Mouse (Mus musculus): ENCODE results near the gene Prelid3b. TPM values are rescaled to one million over a fixed set of nuclear protein-coding genes. Genes with fewer than 3 reads are reported as not detected.

The Prelid3b gene
- total RNA-seq, 2 experiments from 2014 or later, result 58.9 to 62.8 TPM

GRCm38 (mm10) chr2:174463789-174464523 lies 8.9 kb downstream of the Prelid3b start, which contains the start of gene Atp5e:
Gene Atp5e, minus strand, starts transcription at chr2:174464105.
- DNase-seq (ENCODE audit: low spot score in 2 of 2), result peak; percentile 90 to 94

GRCm38 (mm10) chr2:174463370-174463769 lies 9.5 kb downstream of the Prelid3b start:
- DNase-seq (ENCODE audit: low spot score in 2 of 2), result no peak

DNA sequence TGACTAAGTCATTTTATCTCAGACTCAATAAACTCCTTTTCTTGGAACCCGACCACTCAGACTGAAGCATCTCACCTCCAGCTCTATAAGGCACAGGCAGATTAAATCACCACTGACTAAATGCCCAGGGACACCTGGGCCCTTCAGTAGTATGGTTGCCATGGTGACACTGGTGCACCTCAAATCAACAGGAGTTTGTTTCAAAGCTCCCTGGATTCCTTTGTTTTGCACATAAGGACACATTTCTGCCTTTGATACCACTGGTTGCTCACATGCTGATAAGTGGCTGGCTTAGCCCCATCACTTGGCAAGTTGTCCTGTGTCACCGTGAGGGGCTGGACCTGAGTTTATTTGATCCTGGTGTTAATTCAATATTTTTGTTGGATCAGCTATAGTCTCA lies 13.5 kb downstream of the Prelid3b start:
- no peak for DNase-seq (ENCODE audit: low spot score in 2 of 2)

DNA sequence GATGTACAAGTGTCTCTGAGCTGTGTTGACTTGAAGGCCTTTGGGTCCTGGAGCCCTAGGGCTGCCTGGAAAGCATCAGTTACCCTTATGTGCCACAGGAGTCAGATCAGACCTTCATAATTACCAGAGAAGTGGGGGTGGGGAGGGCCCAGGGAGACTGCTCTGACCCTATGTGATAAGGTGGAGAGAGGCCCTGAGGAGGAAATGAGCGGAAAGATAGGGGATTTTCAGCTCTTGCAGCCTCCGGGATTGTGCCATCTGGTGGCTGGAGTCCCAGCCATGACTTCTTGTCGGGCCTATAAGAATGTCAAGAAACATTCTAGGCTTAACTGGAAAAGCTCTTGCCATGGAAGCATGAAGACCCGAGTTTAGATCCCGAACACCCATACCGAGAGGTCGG lies 19.2 kb downstream of the Prelid3b start:
- no peak for DNase-seq (ENCODE audit: low spot score in 2 of 2)

DNA sequence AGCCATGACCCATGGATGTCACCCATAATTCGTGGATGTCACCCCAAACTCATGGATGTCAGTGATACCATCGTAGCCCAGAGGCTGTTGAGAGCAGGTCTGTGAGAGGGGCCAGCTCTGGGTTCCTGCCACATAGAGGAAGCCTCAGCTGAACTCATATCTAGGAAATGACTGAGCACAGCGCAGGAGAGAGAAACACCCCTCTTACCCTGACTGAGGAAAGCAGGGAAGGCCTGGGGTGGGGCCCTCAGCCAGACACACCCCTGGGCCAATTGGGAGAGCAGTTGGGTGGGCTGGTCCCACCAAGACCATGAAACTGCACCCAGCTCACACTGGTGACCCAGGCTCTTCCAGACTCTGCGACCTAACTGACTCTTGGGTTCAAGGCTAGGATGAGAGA lies 22.5 kb downstream of the Prelid3b start, which contains the start of gene Tubb1:
Tubb1 (plus strand) TSS at position 343 of the 400 bp plus-strand sequence.
- no peak for DNase-seq (ENCODE audit: low spot score in 2 of 2)

GRCm38 (mm10) chr2:174448405-174448804 lies 24.5 kb downstream of the Prelid3b start:
- DNase-seq (ENCODE audit: low spot score in 2 of 2), result no peak

GRCm38 (mm10) chr2:174446905-174447304 lies 26.0 kb downstream of the Prelid3b start:
- no peak for DNase-seq (ENCODE audit: low spot score in 2 of 2)

DNA sequence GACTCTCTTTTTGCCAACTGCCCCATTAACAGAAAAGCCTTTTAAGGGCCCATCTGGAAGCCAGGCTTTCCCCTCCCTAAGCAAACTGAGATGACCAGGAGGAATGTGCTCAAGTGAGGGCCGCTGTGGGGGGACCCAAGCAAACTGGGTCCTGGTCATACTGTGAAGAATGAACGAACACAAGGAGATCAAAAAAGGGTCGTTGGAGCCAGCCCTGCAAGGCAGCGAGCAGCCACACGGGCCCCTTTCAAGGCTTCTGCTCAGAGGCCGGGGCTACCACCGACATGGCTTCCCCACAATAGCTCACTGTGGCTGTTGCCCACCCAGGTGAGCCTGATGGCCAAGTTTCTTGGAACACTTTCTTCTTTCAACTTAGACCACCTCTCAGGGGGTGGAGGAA lies 26.4 kb downstream of the Prelid3b start:
- no peak for DNase-seq (ENCODE audit: low spot score in 2 of 2)

- no peak for DNase-seq (ENCODE audit: low spot score in 2 of 2)
Observed at GRCm38 (mm10) chr2:174445018-174445417, 27.9 kb downstream of the Prelid3b start.

- DNase-seq (ENCODE audit: low spot score in 2 of 2), result no peak
Observed at GRCm38 (mm10) chr2:174444359-174444758, 28.5 kb downstream of the Prelid3b start.

DNA sequence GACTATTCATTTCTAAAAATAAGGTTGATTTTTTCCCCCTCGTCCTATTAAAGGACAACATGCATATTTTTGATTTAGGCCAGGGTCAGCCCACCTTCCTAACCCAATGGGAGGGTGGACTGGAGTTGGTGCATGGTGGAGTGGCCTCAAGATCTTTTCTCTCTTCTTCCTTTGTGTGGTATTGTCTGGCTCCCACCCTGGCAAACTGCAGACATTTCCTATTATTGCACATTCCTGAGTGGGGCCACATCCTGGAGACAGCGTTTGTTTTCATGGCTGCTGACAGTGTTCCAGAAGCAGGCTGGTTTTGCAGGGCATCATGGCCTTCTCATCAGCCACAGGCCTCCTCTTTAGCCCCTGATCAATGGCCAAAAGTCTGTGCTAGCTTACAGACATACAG lies 29.8 kb downstream of the Prelid3b start:
- DNase-seq (ENCODE audit: low spot score in 2 of 2), result no peak

DNA sequence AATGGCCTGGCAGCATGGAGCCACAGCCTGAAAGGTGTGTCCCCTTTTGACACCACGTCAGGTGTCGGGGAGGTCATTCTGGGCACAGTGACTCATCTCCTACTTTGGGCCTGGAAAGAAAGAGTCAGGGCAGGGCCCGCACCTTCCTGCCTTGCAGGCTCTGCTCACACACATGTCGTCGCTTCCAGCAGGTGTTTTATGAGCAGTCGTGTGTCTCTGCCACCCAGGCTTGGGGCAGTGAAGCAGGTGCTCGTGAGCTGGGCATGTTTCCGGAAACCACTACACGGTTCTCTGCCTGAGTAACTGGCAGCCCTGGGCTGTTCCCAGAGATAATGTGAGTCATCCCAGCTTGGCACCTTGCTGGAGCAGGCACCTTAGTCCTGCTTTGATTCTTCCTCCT lies 30.4 kb downstream of the Prelid3b start:
- DNase-seq (ENCODE audit: low spot score in 2 of 2), result no peak

DNA sequence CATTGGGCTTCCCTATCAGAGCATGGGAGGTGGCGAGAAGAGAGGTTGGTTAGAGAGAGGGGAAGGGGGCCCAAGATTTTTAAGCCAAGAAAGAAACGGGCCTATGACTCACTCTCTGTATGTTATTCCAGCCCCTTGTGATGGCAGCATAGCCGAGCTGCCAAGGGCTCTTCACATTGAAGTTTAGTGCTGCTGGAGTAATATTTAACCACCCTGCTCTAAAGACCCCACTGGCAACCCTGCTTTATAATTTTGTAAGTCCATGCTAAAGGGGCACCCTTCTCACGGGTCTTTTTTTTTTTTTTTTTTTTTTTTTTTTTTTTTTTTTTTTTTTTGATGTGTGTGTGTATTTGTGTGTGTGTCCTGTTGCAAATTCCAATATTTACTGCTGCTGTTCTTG lies 31.0 kb downstream of the Prelid3b start:
- DNase-seq (ENCODE audit: low spot score in 2 of 2), result no peak

DNA sequence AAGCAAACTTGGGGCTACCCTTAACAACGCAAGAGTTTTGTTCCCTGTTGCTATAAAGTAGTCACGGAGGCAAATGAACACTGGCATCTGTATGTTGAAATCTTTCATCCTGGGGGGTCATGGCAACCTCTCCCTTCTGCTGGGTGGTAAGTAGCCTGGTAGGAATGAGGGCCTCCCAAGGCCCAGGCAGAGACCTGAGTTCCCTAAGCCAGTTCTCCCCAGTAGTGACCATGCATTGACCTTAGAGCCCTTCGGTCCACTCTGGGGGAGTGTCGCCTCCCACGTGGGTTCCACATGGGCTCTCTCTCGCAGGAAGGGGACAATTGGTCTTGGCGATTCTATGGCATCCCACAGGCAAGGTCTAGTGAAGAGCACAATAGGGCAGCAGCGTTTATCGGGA lies 32.9 kb downstream of the Prelid3b start:
- DNase-seq (ENCODE audit: low spot score in 2 of 2), result no peak

DNA sequence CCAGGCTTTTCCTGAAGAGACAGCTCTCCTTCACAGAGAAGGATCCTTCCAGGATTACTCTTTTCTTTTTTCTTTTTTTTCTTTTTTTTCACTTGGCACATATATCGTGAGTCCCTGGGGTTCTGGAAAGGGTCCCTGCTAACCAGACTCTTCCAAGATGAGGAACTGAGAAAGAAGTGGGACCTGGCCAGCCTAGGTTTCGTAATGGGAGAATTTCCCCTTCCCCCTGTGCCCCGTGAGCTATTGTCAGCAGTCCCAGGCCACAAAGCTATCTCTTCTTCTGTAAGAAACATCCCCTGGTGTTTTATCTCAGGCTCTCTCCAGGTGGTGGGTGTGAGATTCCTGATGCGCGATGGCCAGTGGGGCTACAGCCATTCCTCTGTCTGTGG lies 33.4 kb downstream of the Prelid3b start:
- no peak for DNase-seq (ENCODE audit: low spot score in 2 of 2)

GRCm38 (mm10) chr2:174438737-174439449 lies 34.0 kb downstream of the Prelid3b start, which contains the start of gene Ctsz:
Gene Ctsz, minus strand, starts transcription at chr2:174439039.
- peak; percentile 71 to 80 for DNase-seq (ENCODE audit: low spot score in 2 of 2)

DNA sequence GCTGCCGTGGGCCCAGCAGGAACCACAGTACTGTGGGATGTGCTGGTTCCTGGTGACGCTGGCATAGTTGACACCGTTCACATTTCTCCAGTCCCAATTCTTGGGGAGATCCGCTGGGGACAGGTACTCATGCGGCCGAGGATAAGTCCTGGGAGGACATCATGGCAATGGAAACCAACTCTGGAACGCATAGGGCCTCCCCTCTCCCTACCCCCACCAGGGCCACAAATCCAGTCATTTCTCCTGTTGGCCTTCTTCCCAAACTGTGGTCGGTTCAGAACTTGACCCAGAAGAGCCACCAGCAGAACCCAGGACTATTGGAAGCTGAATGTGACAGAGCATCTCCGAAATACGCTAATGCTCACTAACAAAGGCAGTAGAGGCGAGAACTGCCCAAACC lies 34.7 kb downstream of the Prelid3b start:
- no peak for DNase-seq (ENCODE audit: low spot score in 2 of 2)

DNA sequence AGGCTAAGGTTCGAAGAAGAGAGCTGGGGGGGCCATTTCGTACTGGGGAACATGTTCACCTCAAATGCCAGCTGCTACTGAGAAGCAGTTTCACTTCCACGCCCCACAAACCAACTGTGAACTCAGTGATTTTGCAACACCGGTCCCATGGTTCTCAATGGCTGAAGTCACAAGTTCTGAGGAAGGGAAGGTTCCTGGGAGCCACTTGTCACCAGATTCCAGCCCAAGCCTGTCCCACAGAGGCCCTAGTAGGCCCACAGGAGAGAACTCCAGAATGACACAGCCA lies 35.2 kb downstream of the Prelid3b start:
- DNase-seq (ENCODE audit: low spot score in 2 of 2), result no peak

DNA sequence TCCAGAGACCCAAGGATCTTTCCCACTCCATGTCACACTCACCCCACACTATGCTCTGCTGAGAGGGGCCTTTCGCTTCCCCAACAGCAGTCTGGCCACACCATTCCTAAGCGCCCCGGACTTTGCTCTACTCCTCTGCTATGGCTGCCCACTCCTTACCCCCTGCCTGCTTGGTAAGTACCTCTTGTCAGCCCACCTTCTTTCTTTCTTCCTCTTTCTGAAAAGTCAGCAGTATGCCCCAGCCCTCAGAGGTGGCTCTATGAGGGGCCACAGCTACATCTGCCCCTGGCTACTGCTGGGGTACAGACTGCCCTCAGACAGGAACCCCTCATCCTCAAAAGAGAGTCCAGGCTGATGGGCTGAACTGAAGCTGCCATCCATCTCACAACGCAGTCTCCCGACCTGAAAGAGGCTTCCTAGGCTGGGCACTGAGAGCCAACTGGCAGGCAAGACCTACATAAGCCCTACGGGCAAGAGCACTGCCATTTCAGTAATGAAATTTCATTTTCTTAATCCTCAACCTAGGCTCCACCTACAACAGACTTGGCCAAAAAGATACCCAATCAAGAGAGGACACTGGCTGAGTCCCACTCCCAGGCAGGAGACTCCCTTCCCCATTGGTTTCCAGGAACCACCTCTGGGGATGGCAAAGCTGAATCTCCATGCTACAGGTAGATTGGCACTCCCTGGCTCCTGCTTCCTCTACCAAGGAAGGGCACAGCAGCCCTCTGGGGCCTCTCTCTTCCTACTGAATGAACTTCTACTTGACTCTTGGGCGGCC lies 35.8 kb downstream of the Prelid3b start:
- no peak for DNase-seq (ENCODE audit: low spot score in 2 of 2)

DNA sequence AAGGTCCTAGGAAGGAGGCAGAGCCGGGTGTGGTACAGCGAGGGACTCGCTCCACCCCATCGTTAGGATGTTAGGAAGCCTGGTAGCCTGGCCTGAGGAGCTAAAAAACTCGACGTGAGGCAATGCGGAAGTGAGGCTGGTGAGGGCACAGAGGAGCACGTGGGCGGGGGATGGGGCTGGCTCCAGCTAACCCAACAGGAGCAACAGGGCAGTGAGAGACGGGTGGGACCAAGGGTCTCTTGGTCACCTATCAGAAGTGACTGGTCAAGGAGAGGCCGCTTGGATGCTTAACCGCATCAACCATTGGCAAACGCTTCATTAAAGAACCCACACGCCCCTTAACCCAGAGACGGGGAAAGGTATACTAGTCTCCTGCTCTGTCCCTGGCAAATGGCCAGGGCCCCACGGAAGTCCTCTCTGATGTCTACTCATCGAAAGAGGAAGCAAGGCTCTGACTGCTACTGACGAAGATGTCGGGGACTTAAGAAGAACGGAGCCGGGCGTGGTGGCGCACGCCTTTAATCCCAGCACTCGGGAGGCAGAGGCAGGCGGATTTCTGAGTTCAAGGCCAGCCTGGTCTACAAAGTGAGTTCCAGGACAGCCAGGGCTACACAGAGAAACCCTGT lies 36.7 kb downstream of the Prelid3b start:
- no peak for DNase-seq (ENCODE audit: low spot score in 2 of 2)

- no peak for DNase-seq (ENCODE audit: low spot score in 2 of 2)
Observed at GRCm38 (mm10) chr2:174434943-174435342, 37.9 kb downstream of the Prelid3b start.
